In the genomic region with DNA sequence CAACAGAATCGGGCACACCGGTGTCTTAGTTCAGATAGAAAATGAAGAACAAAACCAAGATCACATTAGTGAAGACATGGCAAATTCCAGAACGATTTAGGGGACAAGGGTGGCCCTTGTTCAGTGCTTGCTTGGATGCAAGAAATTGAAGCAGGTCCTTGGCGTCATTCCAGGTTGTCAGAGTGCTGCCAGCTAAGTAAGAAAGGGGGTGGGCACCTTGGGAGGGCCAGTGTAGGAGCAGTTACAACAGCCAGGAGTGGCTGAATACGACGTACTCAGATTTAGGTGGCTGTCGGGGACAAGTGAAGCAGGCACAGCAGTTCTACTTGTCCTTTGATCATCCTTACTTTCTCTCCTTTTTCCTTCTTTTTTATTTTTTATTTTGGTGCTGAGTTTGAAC, we compare ENCODE assay signal across 18 mouse cellular contexts. TPM values are rescaled to one million over a fixed set of nuclear protein-coding genes. Genes with fewer than 3 reads are reported as not detected.
DNase-seq lines count a peak whose midpoint lies in the region; ATAC-seq lines count a peak whose summit lies in the region.
"Had no signal": no experiment of that assay in that cellular context is flagged by ENCODE, and none has a peak within 500 bp of the region (broad histone marks: within the 10 kb centered on the region; RNA-seq: fewer than 3 reads in every experiment).

No protein-coding gene starts in this region.

- H3K27ac ChIP-seq in forebrain, embryonic 14.5 days (ENCODE audit: low read depth, low read length) = no peak overlapping the region
- H3K27ac ChIP-seq in forebrain, embryonic 10.5 days = no peak overlapping the region
- H3K27ac ChIP-seq: embryonic facial prominence, embryonic 15.5 days; heart, embryonic 15.5 days; kidney, embryonic 15.5 days; limb, embryonic 13.5 days; liver, embryonic 14.5 days; midbrain, embryonic 10.5 days; neural tube, embryonic 15.5 days had no signal

- H3K9me3 ChIP-seq in forebrain, embryonic 14.5 days (replicated peaks; ENCODE audit: control insufficient read depth, low read length) = no peaks in the 10 kb centered on the region
- H3K9me3 ChIP-seq in forebrain, embryonic 10.5 days = no peaks in the 10 kb centered on the region
- H3K9me3 ChIP-seq: embryonic facial prominence, embryonic 15.5 days; heart, embryonic 15.5 days; kidney, embryonic 15.5 days; limb, embryonic 13.5 days; midbrain, embryonic 10.5 days; neural tube, embryonic 15.5 days had no signal

- ATAC-seq in forebrain, embryonic 14.5 days = peak; percentile 27

- intact Hi-C loops in left cerebral cortex, postnatal 14 days (cut with DNase I) = no loop called here

- 27% methylated on average over 7 of the region's 7 CpGs for WGBS in forebrain, embryonic 14.5 days
- 96% methylated on average over 7 of the region's 7 CpGs for WGBS in forebrain, embryonic 10.5 days

- DNase-seq in forebrain, embryonic 14.5 days (ENCODE audit: low spot score) = peak; percentile 82
- DNase-seq in forebrain, embryonic 10.5 days (ENCODE audit: extremely low spot score, low spot score) = no peak
- DNase-seq in left cerebral cortex, postnatal 14 days (ENCODE audit: low spot score in 2 of 2) = peak; percentile 50 to 56
- no peak for DNase-seq in left cerebral cortex, adult 8-10 months (ENCODE audit: low spot score in 2 of 2)
- DNase-seq in right cerebral cortex, postnatal 10 days (ENCODE audit: low spot score in 2 of 2) = peak; percentile 72 to 73
- DNase-seq in right cerebral cortex, adult 2 months (ENCODE audit: low spot score in 2 of 2) = no peak
- no peak for DNase-seq in spleen, postnatal 14 days (ENCODE audit: low spot score in 2 of 2)
- DNase-seq: cerebellum, adult 18-20 months; heart, adult 18-20 months; spleen, adult 18-20 months had no signal

- no peak overlapping the region for H3K9ac ChIP-seq in forebrain, embryonic 14.5 days (ENCODE audit: low read length)
- H3K9ac ChIP-seq: embryonic facial prominence, embryonic 15.5 days; heart, embryonic 15.5 days; kidney, embryonic 15.5 days; limb, embryonic 13.5 days; liver, embryonic 14.5 days; neural tube, embryonic 15.5 days had no signal

- no peaks in the 10 kb centered on the region for H3K27me3 ChIP-seq in forebrain, embryonic 14.5 days (replicated peaks; ENCODE audit: control insufficient read depth, insufficient read depth, low read length)
- H3K27me3 ChIP-seq in forebrain, embryonic 10.5 days (ENCODE audit: poor library complexity, severe bottlenecking) = no peaks in the 10 kb centered on the region
- H3K27me3 ChIP-seq: embryonic facial prominence, embryonic 15.5 days; heart, embryonic 15.5 days; kidney, embryonic 15.5 days; limb, embryonic 13.5 days; neural tube, embryonic 15.5 days had no signal

- H3K4me2 ChIP-seq in forebrain, embryonic 14.5 days (ENCODE audit: low read length) = no peak overlapping the region
- H3K4me2 ChIP-seq: embryonic facial prominence, embryonic 15.5 days; heart, embryonic 15.5 days; kidney, embryonic 15.5 days; limb, embryonic 13.5 days; neural tube, embryonic 15.5 days had no signal

- no peak overlapping the region for H3K4me3 ChIP-seq in forebrain, embryonic 14.5 days (ENCODE audit: low read depth, low read length)
- H3K4me3 ChIP-seq in forebrain, embryonic 10.5 days = no peak overlapping the region
- H3K4me3 ChIP-seq: embryonic facial prominence, embryonic 15.5 days; heart, embryonic 15.5 days; kidney, embryonic 15.5 days; limb, embryonic 13.5 days; midbrain, embryonic 10.5 days; myocyte; neural tube, embryonic 15.5 days had no signal

- peaks cover 98% of the 10 kb centered on the region for H3K36me3 ChIP-seq in forebrain, embryonic 14.5 days (ENCODE audit: control insufficient read depth, insufficient read depth, low read length)
- peaks cover 100% of the 10 kb centered on the region for H3K36me3 ChIP-seq in forebrain, embryonic 10.5 days (replicated peaks)

- peaks cover 3% of the 10 kb centered on the region for H3K4me1 ChIP-seq in forebrain, embryonic 14.5 days (ENCODE audit: control insufficient read depth, insufficient read depth, low read length)
- no peaks in the 10 kb centered on the region for H3K4me1 ChIP-seq in forebrain, embryonic 10.5 days
- H3K4me1 ChIP-seq: embryonic facial prominence, embryonic 15.5 days; kidney, embryonic 15.5 days; limb, embryonic 13.5 days; midbrain, embryonic 10.5 days had no signal

RNA-seq across cellular contexts. Expression of a gene that starts 26.3 kb away (rescaled TPM):
- 9.6 and 12.5 TPM in 2 replicates for polyA plus RNA-seq in forebrain, embryonic 14.5 days (2014; fragmentation: Nextera tagmentation; extraction: Ambion mirVana)
- 4.6 and 5.5 TPM in 2 replicates for polyA plus RNA-seq in forebrain, embryonic 10.5 days (2016; fragmentation: Nextera tagmentation; extraction: Ambion mirVana)
- 10 to 100 TPM; 35.0 to 36.6 TPM for total RNA-seq in left cerebral cortex, postnatal 14 days (2021)
- total RNA-seq in left cerebral cortex, adult 8-10 months (2022) = 10 to 100 TPM; 25.9 to 28.5 (median 27.1) TPM

RNA-seq across cellular contexts. Expression of a gene that starts 33.8 kb away (rescaled TPM):
- 71.1 and 71.5 TPM in 2 replicates for polyA plus RNA-seq in forebrain, embryonic 14.5 days (2014; fragmentation: Nextera tagmentation; extraction: Ambion mirVana)
- 188 and 201 TPM in 2 replicates for polyA plus RNA-seq in forebrain, embryonic 10.5 days (2016; fragmentation: Nextera tagmentation; extraction: Ambion mirVana)
- total RNA-seq in left cerebral cortex, postnatal 14 days (2021) = 100 to 1,000 TPM; 175 to 191 TPM
- 100 to 1,000 TPM; 123 to 134 (median 128) TPM for total RNA-seq in left cerebral cortex, adult 8-10 months (2022)

Comparison
In these comparisons a context has a peak if more than half of its experiments do, and no peak if none do; other contexts are left out.
1. DNase-seq: peak in forebrain, embryonic 14.5 days (single experiment), left cerebral cortex, postnatal 14 days (2 of 2) and right cerebral cortex, postnatal 10 days (2 of 2); none in forebrain, embryonic 10.5 days (single experiment), left cerebral cortex, adult 8-10 months (0 of 2), right cerebral cortex, adult 2 months (0 of 2) and spleen, postnatal 14 days (0 of 2).